Mouse (Mus musculus) gastrocnemius, postnatal 25 days (tissue): ENCODE measurements at regions not wholly inside any gene's neighbourhood (a gene's known extent, or its start where the extent isn't known, plus 50 kb on each side); places are given as distances from the start of the nearest gene placed in this dataset.

Experiments
- DNase-seq: peaks from one replicate; pipeline ENCODE4 v3.0.0; 2022

DNA sequence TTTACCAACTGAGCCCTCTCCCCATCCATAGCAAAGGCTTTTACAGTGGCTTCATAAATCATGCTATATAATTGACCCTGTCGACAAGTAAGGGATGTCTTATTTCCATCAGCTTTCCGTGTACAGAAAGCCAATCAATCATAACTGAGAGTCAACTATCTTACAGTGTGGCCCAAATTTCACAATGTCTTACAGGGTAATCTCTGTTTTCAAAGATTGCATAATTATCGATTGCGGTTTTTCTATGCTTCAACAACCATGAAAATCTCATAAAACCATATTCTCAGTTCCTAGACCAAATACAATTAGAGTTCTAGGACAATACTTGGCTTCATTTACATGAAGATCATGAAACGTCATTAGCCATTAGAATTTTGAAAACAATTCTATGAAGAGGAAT, 56.1 kb upstream of the Samsn1 start:
- DNase-seq, result no peak

DNA sequence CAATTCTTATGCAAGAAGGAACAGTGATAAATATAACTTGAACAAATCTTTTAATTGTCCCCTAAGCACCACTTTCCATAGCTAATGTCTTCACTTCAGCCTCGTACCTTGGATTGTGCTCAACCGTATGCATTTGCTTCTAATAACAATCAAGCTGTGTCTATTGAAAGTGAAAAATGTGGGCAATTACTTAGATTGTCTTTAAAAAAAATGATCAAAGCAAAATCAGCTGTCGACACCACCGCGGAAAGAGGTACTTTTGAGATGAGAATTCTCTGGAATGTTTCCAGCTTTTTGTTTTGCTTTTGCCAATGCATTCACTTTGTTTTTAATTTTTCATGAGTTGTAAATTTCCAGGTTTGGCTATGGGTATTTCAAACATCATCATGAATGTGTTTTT, 54.1 kb upstream of the Samsn1 start:
- DNase-seq, result no peak
